Mouse (Mus musculus): ENCODE measurements around the gene Gas1.

The Gas1 gene

GRCm38 (mm10) chr13:60173186-60173585, 4.0 kb downstream of the Gas1 start:
- no peak for DNase-seq (ENCODE audit: low read depth, low spot score)

DNA sequence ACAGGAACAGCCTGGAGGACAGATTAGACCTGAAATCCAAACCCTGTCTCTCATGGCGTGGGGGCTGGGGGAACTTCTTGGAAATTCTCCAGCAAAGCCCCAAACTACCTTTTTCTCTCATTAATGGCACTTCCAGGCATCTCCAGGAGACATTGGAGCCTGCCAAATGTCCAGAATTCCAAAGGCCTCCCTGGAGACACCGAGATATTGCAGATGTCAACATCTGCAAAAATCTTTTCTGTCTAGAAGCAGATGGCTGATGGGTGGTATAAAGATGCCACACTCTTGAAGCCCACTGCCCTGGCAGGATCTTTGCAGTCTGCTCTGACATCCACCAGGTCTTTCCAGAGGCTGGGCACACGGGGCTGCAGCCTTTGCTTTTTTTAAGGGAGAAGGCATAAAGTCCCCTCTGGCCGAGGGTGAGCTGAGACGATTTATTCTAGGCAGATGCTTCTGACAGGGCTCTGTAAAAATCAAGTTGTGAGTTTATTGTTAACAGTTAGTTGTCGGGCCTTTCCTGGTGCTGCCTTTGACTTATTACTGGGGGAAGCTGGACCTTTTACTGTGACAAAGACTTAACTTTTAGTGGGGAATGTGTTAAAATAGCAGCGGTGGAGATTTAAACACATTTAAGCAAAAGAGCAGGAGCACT, 4.7 kb downstream of the Gas1 start:
- DNase-seq (ENCODE audit: low read depth, low spot score) = no peak

DNA sequence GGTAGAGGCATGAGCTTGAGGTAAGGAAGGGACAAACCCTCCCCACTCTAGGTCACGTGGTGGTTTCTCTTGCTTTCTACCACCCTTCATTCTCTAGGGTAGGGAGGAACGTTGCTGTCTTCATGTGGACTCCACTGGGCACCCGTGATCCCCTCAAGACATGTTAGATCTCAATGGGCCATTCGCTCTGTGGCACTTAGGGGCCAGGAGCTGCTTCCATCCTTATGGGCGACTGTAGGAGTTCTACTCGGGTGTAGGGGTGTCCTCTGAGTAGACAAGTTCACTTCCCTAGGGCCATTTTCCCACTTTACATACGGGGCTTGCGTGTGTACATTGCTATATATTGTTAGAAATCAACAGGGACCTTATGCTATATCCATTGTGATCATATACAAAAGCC, 5.4 kb downstream of the Gas1 start:
- no peak for DNase-seq (ENCODE audit: low read depth, low spot score)

- DNase-seq (ENCODE audit: low read depth, low spot score) = no peak
Observed at GRCm38 (mm10) chr13:60170898-60171715, 6.1 kb downstream of the Gas1 start.

- no peak for DNase-seq (ENCODE audit: low read depth, low spot score)
Observed at GRCm38 (mm10) chr13:60169026-60169425, 8.1 kb downstream of the Gas1 start.

GRCm38 (mm10) chr13:60156294-60157126, 20.7 kb downstream of the Gas1 start:
- no peak for DNase-seq (ENCODE audit: low read depth, low spot score)

DNA sequence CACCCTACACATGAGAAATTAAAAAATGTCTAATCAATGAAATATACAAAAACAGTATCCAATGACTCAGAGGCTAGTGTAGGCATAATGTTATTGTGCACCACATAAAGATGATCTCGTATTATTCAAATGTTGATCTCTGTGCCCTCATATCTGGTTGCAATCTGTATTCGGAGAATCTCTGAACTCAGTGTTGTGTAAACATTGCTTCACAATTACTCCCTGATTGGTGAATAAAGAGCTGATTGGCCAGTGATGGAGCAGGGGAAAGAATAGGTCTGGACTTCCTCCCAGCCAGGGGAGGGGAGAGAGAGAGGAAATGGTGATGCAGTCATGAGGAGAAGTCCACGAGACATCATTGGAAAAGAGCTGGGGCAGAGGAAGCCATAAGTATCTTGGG, 23.0 kb downstream of the Gas1 start:
- DNase-seq (ENCODE audit: low read depth, low spot score) = no peak

DNA sequence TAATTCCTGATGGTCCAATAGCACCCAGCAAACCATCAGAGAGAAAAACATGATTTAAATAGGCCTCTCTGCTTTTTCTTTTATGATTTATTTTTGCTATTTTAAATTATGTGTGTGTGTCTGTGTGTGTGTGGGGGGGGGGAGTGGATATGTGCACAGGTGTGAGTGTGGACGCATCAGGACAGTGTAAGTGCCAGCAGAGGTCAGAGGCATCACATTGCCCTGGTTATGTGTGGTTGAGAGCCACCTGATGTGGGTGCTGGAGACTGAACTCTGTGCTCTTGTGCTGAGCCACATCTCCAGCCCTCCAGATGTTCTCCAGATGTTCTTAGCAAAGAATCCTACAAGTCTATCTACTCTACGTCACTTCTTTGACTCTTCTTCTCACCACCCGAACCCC, 28.9 kb downstream of the Gas1 start:
- DNase-seq (ENCODE audit: low read depth, low spot score) = no peak

GRCm38 (mm10) chr13:60147857-60148181, 29.3 kb downstream of the Gas1 start:
- no peak for DNase-seq (ENCODE audit: low read depth, low spot score)

- no peak for DNase-seq (ENCODE audit: low read depth, low spot score)
Observed at GRCm38 (mm10) chr13:60146994-60147856, 29.9 kb downstream of the Gas1 start.

- no peak for DNase-seq (ENCODE audit: low read depth, low spot score)
Observed at GRCm38 (mm10) chr13:60146231-60146630, 30.9 kb downstream of the Gas1 start.

DNA sequence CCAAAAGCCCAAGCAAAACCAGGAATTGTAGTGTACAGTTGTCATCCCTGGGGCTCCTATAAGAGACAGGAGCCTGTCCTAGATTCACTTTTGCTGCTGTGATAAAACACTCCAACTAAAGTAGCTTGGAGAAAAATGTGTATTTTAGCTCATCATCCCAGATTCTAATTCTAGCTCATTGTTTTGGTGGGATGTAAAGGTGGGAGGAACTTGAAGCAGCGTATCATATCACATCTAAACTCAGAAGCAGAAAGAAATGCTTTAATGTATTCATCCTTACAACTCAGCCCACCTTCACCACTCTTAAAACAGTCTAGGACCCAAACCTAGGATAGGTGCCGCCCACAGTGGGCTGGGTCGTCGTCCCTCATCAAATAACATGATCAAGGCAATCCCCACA, 40.2 kb downstream of the Gas1 start:
- DNase-seq (ENCODE audit: low read depth, low spot score) = no peak

DNA sequence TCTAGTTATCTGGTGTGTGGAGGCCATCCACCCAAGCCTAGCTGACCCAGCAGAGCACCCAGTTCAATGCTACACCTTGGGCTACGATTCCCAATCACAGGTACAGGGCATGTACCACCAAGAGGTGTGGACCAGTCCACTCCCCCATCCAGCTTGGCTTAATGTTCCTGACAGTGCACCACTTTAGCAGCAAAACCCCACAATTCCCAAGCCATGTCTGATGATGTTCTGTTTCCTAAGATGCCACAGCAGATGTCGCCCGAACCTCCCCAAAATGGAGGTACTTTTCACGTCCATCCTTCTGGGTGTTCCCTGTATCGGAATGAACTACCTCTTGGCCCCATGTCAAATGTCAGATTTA, 42.7 kb downstream of the Gas1 start:
- DNase-seq (ENCODE audit: low read depth, low spot score) = no peak

DNA sequence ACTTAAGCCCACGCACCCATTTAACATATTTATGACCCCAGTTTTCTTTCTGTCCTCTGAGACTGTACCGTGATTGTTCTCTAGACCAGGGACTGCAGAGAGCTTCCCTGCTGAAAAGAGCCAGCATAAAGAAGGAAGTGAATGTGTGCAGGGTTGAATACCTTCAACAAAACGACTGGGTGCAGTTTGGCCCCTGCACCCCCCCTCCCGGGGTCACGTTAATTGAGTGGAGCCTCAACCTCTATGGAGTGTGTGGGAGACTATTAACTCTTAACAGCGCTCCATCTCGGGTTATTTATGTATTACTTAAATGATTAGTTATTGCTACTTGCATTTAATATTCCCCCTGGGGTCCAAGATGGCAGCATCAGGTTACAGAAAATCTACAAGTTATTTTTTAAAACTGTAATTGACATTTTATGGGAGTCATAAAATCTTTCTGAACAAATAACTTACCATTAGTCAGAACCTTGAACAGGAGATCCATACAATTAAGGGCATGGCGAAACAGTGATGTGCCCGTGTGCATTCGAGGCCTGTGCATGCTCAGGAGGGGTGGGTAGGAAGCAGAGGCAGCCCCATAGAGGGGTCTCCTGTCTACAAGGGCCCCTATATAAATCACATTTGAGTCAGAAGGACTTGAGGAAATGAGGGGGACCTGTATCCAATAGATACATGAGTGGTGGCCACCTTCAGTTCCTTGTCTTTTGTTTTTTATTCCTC, 43.3 kb downstream of the Gas1 start:
- no peak for DNase-seq (ENCODE audit: low read depth, low spot score)

DNA sequence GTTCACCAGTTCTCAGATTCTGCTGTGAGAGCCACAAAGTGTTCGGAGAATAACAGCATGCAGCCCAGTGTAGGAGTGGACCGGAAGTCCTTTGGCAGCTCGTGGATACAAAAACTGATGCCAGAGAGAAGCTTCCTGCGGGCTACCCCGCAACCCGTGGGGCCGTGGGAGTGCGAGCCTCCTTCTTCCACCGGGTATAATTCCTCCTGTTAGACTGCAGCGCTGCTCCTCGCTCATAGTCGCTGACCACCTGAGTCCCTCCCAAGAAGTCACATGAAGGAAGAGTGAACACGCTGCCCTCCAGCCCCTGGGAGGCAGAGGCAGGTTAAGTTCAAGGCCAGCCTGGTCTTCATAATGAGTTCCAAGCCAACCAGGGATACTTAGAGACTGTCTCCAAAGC, 45.4 kb downstream of the Gas1 start:
- no peak for DNase-seq (ENCODE audit: low read depth, low spot score)

DNA sequence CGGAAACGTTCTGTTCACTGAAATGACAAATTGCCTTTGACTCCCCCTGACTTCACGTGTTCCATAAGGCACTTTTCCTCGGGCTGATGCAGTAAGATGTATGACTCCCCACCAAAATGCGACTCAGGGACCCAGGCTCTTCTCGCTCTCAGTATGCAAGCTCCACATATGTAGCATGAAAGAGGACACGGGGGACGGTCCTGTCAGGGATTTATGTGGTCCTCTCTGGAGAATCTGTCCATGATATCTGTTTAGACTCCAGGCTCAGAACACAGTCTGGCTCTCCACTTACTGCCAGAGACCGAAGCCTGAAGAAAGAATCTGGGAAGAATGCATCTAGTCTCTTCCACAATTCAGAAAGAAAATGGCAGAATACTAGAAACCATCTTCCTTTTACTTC, 47.6 kb downstream of the Gas1 start:
- DNase-seq (ENCODE audit: low read depth, low spot score) = no peak

GRCm38 (mm10) chr13:60126338-60126737, 50.8 kb downstream of the Gas1 start:
- DNase-seq (ENCODE audit: low read depth, low spot score) = no peak

- DNase-seq (ENCODE audit: low read depth, low spot score) = no peak
Observed at GRCm38 (mm10) chr13:60125501-60126305, 51.5 kb downstream of the Gas1 start.

DNA sequence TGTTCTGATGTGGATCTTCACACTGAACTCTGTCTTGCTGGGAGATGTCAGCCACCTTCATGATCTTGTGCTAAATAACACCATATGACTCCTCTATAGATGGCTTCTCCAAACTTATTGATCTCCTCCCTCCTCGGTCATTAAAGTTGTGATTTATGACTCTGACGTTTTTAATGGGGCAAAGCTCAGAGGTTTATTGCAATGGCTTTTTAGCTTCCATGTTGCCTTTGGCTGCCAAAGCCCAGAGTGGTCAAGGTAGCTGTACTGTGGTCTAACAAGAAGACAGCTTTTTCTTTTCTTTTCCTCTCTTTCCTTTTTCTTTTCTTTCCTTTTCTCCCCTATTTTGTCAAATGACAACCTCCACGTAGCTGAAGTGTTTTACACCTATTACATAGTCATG, 52.1 kb downstream of the Gas1 start:
- DNase-seq (ENCODE audit: low read depth, low spot score) = no peak

GRCm38 (mm10) chr13:60124456-60124855, 52.7 kb downstream of the Gas1 start:
- no peak for DNase-seq (ENCODE audit: low read depth, low spot score)

All from retina, postnatal 7 days (tissue).